Mouse (Mus musculus) adrenal gland, postnatal 25 days (tissue): ENCODE measurements at regions not wholly inside any gene's neighbourhood (a gene's known extent, or its start where the extent isn't known, plus 50 kb on each side); places are given as distances from the start of the nearest gene placed in this dataset.

Experiments used
- DNase-seq: peaks from one replicate; pipeline ENCODE4 v3.0.0; 2021; ENCODE audit warnings: mixed read lengths

DNA sequence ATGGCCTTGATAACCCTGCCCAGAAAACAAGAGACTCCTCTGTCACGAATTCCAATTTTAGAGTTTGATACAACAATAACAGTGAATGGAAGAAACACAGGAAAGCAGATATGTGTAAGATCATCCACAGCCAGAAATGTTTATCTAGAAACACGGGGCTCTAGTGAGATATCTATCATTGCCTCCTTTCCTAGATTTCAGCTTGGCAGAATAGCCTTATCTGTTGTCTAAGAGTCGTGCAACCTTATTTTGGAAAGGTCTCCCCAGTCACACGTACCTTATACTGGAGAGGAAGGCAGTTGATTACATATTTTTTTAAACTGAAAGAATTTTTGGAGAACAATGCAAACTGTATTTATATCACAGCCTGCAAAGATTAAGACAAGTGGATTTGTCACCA, 61.6 kb downstream of the Gm10295 start:
- DNase-seq: no peak

DNA sequence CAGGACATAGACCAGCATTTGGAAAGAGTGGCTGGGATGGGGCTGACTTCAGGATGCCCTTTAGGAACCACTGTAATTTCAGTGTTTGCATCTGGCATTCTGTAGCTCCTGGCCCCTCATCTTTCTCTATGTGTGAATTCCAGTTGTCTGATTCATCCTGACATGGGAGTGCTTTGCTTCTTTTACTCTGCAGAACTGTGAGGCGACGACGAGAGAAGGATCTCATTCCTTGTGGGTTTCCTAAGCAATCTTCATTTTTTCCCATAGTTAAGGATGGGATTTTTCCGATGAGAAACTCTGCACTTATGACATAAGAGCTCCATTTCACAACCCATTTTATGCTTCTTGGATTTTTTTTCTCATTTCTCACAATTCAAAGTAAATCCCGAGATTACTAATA, 62.0 kb downstream of the Gm10295 start:
- no peak for DNase-seq

DNA sequence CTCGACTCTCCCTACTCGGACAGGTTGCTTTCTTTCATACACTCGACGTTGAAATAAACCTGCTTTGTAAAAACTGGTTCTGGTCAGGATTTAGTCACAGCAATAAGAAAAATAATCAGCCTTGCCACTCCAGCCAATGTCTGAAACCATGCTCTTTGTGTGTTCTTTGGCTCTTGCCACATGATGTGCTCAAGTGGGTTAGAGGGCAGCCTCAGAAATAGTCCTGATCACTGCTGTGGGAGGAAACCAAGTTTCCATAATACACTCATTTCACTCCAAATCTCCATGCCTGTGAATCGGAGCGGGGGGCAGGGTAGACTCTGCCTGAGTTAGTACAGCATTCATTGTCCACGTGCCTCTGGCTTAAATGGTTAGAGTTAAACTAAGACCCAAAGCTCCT, 63.8 kb downstream of the Gm10295 start:
- no peak for DNase-seq

DNA sequence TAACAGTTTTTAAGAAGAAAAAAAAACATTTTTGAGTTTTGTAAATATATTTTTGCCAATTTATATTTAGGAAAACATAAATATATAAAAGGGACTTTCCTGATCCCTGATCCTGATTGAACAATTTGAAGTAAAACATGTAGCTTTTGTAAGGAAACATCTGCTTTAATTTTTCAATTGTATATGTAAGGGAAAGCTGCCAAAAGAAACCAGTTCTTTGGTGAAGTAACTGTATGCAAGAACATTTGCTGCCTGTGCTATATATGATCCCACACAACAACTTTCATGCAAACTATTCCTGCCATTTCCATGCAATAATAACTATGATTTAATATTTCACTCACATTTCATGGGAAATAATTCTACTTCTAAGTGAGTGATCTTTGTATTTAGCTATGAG, 67.0 kb downstream of the Gm10295 start:
- no peak for DNase-seq

DNA sequence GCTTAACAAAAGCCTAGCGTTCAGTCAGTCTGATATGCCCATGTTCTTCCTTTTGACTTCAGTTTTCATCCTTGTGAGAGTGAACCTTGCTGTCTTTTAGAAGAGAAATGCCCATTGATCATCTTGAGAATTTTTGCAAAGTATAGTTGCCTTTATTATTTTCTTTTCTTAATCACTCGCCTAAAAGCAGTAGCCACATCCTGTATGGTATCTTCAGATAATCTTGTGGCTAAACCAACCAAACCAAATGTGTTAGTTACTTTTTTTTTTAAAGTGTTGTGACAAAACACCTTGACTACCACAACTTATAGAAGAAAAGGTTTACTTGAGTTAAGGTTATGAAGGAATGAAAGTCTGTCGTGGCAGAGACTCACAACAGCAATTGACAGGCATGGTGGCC, 67.9 kb downstream of the Gm10295 start:
- no peak for DNase-seq

DNA sequence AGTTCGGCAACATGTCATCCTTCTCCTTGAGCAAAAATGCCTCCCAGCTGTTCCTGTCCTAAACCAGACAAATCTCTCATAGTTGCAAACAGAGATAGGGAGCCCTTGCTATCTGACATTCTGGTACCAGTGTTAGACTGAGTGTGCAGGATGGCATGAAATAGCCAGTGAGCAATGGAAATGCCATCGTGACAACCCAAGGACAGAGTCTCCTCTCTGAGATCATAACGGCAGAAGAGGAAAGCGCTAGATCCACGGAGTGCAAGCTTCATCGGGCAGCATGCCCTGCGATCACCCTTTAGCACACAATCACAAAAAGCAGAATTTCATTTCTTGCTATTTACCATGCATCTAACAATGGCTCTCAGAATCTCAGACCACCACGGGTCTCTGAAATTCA, 85.2 kb downstream of the Gm10295 start:
- DNase-seq: peak; percentile 2

DNA sequence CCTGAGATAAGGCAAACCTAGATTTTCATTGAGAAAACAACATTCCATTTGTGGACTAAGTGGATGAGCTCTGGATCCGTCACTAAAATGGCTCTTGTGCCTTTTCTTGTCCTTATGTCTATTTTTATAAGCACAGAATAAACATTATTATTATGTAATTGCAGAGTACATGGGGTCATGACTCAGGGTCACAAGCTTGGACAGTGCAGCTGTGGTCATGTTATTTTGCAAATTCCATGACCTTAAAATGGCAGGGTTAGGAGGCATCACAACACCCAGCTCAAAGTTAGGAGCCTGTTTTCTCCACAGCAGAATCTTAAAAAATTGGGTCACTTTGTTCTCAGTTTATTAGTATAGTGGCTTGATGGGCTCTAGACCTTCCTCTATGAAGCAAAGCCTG, 87.2 kb downstream of the Gm10295 start:
- DNase-seq: no peak

DNA sequence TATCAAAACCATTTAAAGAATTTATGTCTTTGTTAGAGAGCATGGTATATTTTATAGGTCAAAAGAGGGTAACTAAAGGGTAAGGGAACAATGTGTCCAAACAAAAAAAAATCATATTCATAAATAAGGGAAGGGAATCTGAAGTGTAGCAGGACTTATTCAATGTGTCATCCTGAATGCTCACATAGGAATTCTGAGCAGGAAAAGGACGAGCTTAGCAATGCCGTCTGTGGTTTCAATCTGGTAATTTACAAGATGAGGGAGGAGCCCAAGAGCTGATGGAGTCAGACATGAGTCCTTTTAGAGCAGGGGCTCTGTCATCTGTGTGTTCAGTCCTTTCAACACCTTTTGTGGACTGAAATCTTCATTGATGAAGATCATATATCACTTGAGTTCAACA, 101.6 kb downstream of the Gm10295 start:
- DNase-seq: no peak

DNA sequence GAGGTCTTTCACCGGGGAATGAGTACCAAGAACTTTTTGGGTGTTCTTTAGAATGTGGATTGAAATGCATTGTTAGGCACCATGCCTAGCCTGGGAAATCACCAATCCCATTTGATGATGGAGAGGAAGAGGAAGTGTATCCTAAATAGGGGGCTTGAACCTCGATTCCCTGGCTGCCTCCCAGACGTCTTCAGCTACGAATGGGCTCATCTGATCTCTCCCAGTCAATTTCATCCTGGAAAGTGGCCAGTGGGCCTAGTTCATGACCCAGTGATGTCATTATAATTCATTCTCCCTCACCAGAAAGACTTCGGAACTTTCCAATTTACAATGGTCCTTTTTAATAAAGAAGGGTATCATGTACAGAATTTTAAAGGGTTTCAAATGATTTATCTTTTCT, 102.1 kb downstream of the Gm10295 start:
- no peak for DNase-seq

DNA sequence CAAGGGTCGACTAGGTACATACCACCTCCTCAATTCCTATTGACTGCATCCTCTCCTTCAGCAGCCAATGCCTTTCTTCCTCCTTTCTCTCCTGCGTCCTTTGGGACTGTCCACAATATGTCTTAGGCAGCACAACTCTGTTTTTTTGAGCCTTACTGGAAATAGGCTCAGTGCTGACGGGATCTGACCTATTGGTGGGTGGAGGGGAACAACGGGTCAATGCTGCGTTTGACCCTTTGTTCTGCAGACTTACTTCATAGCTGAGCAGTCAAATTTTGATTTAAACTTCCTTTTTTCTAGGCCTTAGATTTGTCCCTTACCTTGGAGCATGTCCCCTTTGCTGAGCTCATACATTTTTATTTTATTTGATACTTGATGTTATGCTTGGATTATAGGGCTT, 103.4 kb downstream of the Gm10295 start:
- DNase-seq: no peak

DNA sequence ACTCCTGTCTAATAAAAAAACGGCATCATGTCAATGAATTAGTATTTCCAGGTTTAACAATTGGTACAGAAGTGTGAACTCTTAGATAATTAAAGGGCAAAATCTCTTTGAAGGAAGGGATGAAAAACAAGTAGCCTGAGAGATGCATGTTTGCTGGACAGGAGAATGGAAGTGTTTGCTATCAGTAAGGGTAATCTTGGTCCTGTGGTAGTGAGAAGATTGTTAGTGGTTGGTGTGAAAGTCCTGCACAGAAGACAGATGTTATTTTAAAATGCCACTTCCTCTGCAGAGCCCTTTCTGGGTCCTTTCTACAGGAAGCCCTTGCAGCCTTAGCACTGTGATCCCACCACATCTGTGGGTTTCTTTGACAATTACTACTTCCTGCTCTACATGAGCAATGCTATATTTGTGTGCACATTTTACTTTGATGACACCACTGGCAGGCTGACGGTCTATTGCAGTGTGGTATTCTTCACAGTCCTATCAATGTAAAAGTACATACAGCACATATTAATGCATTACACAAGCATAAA, 108.8 kb downstream of the Gm10295 start:
- no peak for DNase-seq

DNA sequence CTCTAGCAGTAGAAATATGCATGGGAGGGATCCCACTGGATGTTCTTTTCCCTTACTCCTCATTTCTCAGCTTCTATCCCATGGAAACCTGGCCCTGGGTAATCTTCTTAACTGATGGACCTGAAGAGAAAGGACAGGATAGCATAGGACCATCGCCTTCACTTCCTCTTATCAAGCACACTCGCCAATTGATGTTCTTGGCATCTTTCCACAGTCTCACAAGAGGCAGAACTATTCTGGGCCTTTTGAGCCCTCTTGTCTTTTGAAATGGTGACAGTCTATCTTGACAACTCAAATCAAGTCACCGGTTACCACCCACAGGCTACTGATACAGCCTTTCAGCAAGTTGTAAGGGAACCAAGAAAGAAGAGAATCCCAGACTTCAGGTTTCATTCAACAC, 112.1 kb downstream of the Gm10295 start:
- DNase-seq: no peak

DNA sequence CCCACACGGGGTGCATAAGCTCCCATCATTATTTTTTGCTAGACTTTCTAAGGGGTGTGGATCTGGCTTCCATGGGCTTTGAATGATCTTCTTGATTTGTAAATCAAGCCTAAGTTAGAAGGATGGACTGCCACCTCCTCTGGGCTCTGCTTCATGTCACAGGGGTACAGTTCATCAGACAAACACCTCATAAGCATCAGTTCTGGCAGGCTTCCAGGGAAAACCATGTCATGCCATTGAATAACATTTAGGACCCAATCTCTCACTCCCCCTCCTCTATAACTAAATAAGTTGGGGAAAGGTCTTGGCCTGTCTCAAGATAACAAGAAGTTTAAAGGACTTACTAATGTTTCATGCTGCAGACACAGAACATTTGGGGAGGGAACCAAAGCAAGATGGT, 115.0 kb downstream of the Gm10295 start:
- DNase-seq: no peak

DNA sequence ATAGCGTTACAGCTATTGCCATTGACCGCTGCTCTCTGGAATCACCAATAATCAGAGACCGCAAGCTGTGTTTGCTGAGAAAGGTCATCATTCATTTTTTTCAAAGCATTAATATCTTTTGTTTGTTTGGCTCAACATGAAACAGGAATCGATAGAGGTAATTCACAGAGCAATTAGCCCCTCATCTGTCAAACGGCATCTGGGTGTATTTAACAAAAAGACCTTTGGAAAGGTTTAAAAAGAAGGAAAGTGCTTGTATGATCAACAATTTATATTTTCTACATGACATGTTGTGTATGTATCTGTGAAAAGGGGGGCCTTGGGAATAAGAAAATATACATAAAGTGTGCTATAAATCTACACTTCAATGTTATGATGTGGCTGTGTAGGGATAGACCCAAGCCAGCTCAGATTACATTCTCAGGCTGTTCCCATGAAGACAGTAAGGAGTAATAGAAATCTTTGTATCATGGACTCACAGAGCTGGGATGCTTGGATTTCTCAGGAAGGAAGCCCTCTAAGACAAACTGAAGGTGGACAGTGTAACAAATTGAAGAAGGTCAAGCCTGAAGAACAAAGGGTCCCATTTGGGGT, 117.0 kb downstream of the Gm10295 start:
- DNase-seq: no peak

DNA sequence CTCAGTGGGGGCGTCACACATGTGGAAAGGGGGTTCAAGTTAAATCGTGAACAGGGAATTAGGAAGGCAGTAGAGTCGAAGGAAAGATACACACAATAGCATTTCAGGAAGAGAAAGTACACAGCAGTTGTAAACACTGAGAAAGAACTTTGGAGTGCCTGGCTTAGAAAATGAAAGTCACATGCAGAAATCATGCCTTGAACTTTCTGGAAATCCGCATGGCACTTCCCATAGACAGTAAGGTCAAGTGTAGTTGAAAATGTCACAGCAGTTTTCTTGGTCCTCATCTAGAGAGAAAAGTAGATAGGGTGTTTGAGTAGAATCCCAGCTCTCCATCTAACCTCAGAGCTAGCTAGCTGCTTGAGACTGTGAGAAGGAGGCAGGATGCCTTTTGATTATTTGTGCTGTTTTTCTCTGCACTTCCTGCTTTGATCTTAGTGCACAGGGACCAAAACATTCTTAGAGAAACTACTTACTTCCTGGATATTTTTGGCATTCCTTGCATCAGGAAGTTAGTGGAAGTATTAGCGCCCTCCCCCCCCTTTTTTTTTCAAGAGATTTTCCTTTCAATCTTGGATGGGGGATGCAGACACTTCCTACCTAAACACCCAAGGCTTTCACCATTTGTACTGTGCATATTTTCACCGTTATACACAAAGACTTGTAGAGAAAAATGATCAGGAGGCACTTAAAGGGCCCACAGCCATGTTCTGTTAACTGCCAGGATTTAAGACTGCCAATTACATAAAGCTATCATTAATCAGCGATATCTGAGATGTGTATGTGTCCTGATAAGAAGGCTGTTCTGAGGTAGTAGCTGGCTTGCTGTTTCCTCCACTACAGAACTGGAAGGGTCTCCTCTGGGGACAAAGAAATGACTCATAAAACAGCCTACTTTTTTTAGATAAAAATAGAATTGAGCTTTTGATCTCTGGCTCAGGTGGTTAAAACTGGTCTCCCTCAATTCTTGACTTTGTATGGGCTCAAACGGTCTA, 118.2 kb downstream of the Gm10295 start:
- no peak for DNase-seq

DNA sequence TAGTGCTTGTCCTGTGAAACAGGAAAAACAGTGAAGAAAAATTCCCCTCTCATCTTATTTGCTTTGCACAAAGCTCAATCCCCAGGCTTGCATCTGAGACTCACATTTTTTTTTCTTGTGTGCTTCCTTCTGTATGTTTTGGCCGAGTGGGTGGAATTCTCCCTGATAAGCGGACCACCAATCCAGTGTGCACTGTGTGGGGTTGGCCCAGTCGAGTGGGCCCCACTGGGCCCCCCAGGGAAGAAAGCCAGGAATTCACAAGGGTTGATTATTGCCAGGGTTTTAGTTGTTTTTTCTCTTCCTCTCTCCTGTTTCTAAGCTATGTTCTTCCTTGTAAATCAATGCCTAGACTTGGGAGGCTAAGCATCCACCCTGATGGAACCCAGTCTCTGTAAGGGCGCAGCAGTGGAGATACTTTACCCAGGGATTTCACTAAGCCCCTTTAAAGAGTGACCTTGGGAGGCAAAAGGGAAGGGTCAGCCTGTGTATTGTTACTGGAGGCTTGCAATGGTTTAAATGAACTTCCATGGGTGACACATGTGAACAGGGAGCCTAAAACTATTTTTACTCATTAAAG, 120.3 kb downstream of the Gm10295 start:
- no peak for DNase-seq

DNA sequence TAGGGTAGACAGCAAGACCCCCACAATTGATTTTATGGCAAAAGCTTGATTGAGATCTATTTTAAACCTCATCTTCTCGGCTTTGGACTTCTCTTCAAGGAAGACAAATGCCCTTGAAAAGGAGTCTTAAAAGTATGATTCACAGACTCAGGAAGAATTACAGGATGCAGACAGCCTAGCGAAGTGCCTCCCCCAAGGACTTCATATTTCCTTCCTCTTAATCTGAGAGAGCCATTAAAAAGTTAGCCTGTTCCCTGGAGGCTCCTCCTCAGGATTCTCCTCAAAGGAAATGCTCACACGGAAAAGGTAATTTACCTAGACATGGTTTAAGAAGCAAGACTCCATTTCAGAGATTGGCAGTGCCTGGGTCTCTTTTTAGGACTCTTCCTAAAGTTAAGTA, 122.1 kb downstream of the Gm10295 start:
- DNase-seq: no peak

DNA sequence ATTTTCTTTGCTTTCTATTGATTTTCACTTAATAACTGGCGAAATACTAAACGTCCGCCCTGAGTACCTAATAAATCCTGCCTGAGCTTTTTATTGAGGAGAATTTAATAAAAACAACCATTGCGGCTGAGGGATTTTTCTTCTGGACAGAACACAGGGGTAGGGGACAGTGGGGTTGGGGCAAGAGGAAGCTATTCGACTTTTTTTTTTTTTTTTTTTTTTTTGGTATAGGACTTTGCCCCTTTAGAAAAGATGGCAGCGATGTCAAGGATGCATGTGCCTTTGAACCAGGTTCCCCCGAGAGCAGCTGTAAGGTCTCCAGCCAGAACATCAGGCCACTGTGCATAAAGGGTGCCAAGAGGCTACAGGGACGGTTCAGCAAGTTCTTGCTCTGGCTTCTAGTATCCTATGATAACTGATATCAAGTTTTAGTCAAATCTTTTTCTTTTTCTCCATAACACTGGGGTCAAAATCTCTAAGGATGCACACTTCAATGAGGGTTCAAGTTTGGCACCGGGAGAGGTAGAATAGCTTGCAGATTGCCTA, 126.9 kb downstream of the Gm10295 start:
- no peak for DNase-seq

DNA sequence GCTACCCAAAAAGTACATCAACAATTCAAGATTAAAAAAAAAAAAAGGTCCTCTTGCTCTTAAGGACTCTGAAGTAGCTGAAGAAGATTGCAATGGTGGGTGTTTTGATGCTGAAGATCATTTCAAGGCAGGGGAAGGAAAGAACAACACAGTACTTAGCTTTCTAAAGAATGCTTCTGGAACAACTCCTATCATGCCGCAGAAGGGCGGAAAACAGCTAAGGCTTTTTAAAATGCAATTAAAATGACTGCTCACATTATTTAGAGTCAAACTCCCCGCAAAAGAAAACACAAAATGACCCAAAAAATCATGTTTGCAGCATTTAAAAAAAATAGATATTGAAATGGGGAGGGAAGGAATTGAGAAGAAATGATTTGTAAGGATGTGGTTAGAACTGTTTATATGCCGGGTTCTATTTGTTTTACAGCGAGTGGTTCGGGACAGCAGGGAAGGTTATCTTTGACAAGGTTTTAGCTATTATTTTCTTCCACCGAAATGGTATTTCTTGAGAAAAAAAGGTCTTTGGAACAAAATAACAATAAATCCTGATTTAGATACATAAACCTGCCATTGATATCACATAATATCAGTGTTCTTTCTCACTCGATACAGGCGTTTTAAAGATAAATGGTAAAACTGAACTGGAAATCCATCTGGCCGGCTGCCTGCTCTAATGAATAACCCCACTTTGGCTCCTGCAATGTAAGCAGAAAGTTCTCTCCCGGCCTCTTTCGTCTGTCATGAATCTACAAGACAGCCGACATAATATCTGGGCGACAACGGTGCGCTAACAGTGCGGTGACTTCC, 127.6 kb downstream of the Gm10295 start:
- no peak for DNase-seq

DNA sequence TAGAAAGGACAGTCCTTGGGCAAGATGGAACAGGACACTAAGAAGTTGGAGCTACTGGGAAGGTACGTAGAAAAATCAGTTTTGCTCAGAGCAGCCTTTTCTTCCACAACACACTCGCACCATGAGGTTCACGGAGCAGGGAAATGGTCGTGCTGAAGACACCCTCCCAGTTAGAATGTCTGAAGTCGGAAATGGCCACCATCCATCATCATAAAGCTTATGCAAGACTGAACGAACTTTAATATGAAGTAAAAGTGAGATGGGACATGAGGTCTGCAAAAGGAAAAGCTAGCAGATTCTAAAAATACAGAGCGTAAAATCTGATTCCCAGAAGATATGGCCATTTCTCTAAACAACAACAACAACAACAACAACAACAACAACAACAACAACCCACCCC, 133.9 kb downstream of the Gm10295 start:
- no peak for DNase-seq

DNA sequence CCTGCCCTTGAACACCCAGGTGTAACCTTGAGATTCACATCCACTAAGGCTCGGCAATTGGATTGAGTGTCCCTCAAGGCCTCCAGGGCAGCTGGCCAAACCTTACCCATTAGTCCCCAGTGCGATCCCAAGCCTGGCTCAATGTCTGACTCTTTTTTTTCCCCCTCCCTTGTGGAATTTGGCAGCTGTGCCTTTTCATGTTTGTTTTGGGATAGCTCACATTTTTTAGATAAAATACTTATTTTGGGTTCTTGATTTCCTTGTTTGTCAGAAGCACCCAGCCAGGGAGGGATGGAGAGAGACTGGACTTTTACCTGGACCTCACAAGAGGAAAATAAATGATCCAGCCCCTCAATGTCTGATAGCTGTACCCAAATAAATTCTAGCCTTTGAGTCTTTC, 134.5 kb downstream of the Gm10295 start:
- peak; percentile 58 for DNase-seq

DNA sequence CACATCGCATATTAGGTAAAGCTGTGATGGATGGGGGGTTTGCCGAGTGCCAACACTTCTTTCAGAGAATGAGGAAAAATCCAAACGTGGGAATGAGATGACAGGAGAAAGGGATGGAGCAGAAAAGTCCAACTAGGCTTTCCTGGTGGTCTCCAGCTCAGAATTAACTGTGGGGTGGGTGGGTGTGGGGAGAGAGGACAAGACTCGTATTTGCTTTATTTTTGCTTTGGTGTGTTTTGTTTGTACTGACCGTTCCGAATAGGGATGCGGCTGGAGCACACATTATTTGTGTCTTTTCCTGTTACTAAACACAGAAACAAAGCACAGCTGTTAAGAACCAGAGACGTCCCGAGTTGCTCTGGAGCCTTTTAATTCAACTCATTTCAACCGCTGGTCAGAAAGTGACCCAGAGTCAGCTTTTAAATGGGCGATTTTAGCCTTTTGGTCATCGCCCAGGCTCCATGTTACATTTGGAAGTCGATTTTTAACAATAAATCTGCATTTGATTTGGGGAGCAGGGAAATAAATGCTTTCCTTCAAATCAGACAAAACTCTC, 136.7 kb downstream of the Gm10295 start:
- no peak for DNase-seq
